Mouse (Mus musculus) stomach, embryonic 14.5 days (tissue): Measurements from ENCODE around the gene Spryd7. TPM values are rescaled to one million over a fixed set of nuclear protein-coding genes. Genes with fewer than 3 reads are reported as not detected.
A peak's percentile ranks its signal among the peaks of the same experiment; 100 is the strongest.
"Not testable (repeated sequence)": the region's sequence is repeated elsewhere in the genome, so short reads cannot be mapped to it uniquely, and the experiment has no call there.

Source experiments
- ATAC-seq: fragments of 200-750 bp; cut with Nextera tagmentation; 2 replicates; pipeline ENCODE4 v1.8.0; 2017; ENCODE audit warnings: low read depth, moderate TSS enrichment; ENCODE audit not compliant: insufficient number of reproducible peaks, insufficient read depth, low FRiP score
- H3K27ac ChIP-seq: fragments of 300-500 bp; sonication (generic); 2 replicates; pipeline ENCODE4 v1.5.1; 2014; ENCODE audit warnings: mild to moderate bottlenecking, low read length, moderate library complexity, mixed read lengths
- H3K27me3 ChIP-seq: fragments of 300-500 bp; sonication (generic); 2 replicates; pipeline ENCODE4 v1.6.1; 2014; ENCODE audit warnings: low read length, control low read depth, mixed read lengths; ENCODE audit not compliant: control insufficient read depth, insufficient read depth
- H3K36me3 ChIP-seq: fragments of 300-500 bp; sonication (generic); 2 replicates; pipeline ENCODE4 v1.6.1; 2014; ENCODE audit warnings: mild to moderate bottlenecking, control low read depth, low read length, moderate library complexity, mixed read lengths; ENCODE audit not compliant: control insufficient read depth, insufficient read depth
- H3K4me1 ChIP-seq: fragments of 300-500 bp; sonication (generic); 2 replicates; pipeline ENCODE4 v1.6.1; 2014; ENCODE audit warnings: low read length, control low read depth, mixed read lengths; ENCODE audit not compliant: control insufficient read depth, insufficient read depth
- H3K4me2 ChIP-seq: fragments of 300-500 bp; sonication (generic); replicated peaks from 2 replicates; pipeline ENCODE4 v1.6.1; 2014; ENCODE audit warnings: low read depth, low read length, control low read depth
- H3K4me3 ChIP-seq: fragments of 300-500 bp; sonication (generic); 2 replicates; pipeline ENCODE4 v1.5.1; 2014; ENCODE audit warnings: low read depth, low read length, control low read depth
- H3K9ac ChIP-seq: fragments of 300-500 bp; sonication (generic); replicated peaks from 2 replicates; pipeline ENCODE4 v1.6.1; 2014; ENCODE audit warnings: low read depth, mild to moderate bottlenecking, control low read depth, low read length, moderate library complexity, mixed read lengths
- H3K9me3 ChIP-seq: fragments of 300-500 bp; sonication (generic); 2 replicates; pipeline ENCODE4 v1.6.1; 2016; ENCODE audit warnings: low read depth, low read length, control low read depth; ENCODE audit not compliant: control insufficient read depth
- WGBS: fragments of 180-500 bp; shearing (Covaris S2); extraction: QIAGEN DNeasy Blood & Tissue Kit; methylation state at CpG from one replicate; pipeline ENCODE4 v1.1.7; 2014; 5-methylcytosine and 5-hydroxymethylcytosine counted together
- polyA plus RNA-seq: library from polyadenylated mRNA; unstranded; fragments of >200 nt; fragmentation: Nextera tagmentation; extraction: Ambion mirVana; gene quantifications from 2 replicates; pipeline ENCODE4 v1.2.1, GENCODE M21; 2014

Spryd7 gene
- 21.6 and 23.4 TPM in 2 replicates for polyA plus RNA-seq

DNA sequence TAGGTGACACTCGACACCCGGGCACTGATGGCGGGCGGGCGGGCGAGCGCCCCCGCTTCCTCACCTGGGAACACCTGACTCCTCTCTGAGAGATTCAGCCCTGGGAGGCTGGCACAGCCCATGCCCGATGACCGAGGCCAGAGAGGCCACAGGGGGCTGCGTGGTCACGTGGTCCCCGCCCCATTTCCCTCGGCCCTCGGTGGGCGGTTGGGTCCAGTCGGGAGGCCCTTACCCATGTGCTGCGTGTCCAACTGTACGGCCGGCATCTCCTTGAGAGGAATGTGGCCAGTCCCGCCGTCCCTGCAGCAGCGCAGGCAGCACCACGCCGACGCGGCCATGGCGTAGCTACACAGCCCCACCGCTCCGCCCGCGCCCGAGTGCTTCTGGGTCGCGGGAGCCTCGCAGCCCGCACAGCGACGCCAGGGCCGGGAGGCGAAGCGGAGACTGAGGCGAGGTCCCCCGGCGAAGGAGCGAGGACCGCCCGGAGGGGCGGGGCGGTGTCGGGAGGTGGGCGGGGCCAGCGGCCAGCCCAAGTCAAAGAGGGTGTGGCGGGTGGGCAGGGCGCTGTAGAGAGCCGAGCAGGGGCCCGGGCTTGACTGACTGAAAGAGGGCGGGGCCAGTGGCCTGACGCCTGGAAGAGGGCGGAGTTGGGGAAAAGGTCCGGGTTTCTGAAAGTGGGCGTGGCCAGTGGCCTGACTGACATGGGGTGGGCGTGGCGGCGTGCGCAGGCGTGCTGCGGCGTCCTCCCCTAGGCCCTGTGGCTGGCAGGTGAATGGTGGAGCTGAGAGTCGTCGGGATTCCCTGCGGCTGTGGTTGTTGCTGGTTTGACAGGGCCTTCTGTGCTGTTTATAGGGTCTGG lies at the start of gene Spryd7:
Gene Spryd7, minus strand, starts transcription at position 598 of the 859 bp plus-strand sequence.
- Histone ChIP-seq H3K27me3 (no peaks in the 10 kb centered on the region), H3K4me1 (peaks cover 3% of the 10 kb centered on the region; the same call in 1 of the 2 replicates), H3K9ac (peak within 1 kb of the TSS; percentile 57), H3K27ac (peak within 1 kb of the TSS; percentile 68), H3K4me2 (peak within 1 kb of the TSS; percentile 85), H3K4me3 (peak within 1 kb of the TSS; percentile 53), H3K9me3 (no peaks in the 10 kb centered on the region; the same call in 1 of the 2 replicates), H3K36me3 (no peaks in the 10 kb centered on the region)
- ATAC-seq, result peak; percentile 97
- under 1% methylated on average over 70 of the region's 72 CpGs for WGBS

DNA sequence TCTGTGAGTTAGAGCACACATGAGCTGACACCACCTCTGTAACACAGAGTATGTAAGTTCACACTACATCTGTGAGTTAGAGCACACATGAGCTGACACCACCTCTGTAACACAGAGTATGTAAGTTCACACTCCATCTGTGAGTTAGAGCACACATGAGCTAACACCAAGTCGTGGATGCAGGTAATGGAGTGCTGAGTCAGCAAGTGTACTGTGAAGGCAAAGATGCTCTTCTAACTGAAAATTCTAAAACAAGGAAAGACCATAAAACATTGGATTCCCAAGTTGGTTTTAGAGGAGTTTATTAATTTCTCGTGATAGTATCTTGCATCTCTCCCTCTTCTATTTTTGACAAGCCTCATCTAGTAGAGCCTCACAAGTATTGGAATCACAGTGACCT lies 49.4 kb upstream of the Spryd7 start:
- not testable (repeated sequence) for H3K9me3 ChIP-seq, H3K9ac ChIP-seq, H3K4me3 ChIP-seq, H3K27ac ChIP-seq, ATAC-seq, H3K4me2 ChIP-seq, H3K36me3 ChIP-seq, H3K27me3 ChIP-seq, H3K4me1 ChIP-seq
- 86% methylated on average over 2 of the region's 2 CpGs for WGBS

DNA sequence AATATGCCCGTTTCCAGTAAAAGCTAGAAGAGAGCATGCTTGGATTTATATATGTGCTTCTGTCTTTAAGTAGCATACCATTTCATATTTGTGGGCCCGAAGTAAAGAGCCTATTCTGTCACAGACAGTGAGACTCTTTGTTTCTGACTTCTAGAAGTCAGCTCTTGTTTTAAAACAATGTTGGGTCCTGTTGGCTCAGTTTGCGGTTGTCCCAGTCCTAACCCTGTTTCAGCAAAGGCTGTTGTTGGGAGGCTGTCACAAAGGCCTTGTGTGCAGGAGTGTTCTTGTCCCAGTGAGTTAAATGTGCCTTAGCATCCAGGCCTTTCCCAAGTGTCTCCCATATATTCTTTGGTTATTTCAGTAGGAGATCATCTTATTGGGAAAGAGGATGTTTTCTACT lies 47.4 kb upstream of the Spryd7 start:
- Histone ChIP-seq H3K36me3 (peaks cover 9% of the 10 kb centered on the region; the same call in 1 of the 2 replicates), H3K4me2 (no peak overlapping the region), H3K4me1 (peaks cover 18% of the 10 kb centered on the region), H3K27me3 (no peaks in the 10 kb centered on the region), H3K9me3 (no peaks in the 10 kb centered on the region), H3K4me3 (no peak overlapping the region), H3K27ac (no peak overlapping the region), H3K9ac (no peak overlapping the region)
- 85% methylated on average over 3 of the region's 3 CpGs for WGBS
- ATAC-seq, result no peak

DNA sequence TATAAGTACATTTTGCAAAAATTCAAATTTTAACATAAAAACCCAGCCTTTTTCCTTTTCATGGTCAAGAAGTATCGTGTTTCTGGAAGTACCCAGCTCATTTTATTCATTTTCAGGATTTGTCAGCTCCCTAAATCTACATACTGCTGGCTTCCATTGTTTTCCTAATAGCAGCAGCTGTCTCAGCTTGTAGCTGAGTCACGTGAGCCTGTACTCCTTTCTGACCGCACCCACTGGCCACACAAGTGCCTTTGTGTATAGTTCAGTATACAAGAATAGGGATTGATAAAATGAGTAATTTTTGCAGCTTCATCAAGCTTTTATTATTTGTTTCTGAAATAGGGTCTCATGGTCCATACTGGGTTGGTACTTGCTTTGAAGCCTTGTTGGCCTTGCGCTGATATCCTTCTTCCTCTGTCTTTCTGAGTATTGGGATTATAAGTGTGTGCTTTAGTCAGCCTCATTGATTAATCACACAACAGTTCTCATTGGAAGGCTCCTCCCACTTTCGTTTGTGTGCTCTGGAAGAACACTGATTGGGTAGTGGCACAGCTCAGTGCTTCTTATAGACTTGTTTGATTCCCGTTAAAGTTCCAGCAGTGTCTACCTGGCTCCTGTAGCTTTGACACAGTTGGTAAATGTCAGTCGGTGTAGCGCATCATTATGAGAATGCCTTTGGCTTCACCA lies 46.5 kb upstream of the Spryd7 start:
- ATAC-seq, result no peak
- H3K27ac ChIP-seq, result no peak overlapping the region; the same call in 1 of the 2 replicates
- no peak overlapping the region for H3K4me3 ChIP-seq
- WGBS, result 74% methylated on average over 8 of the region's 8 CpGs
- H3K4me1 ChIP-seq, result peaks cover 18% of the 10 kb centered on the region
- H3K9me3 ChIP-seq, result no peaks in the 10 kb centered on the region
- H3K27me3 ChIP-seq, result no peaks in the 10 kb centered on the region
- H3K9ac ChIP-seq, result no peak overlapping the region
- H3K36me3 ChIP-seq, result peaks cover 9% of the 10 kb centered on the region; the same call in 1 of the 2 replicates
- no peak overlapping the region for H3K4me2 ChIP-seq

DNA sequence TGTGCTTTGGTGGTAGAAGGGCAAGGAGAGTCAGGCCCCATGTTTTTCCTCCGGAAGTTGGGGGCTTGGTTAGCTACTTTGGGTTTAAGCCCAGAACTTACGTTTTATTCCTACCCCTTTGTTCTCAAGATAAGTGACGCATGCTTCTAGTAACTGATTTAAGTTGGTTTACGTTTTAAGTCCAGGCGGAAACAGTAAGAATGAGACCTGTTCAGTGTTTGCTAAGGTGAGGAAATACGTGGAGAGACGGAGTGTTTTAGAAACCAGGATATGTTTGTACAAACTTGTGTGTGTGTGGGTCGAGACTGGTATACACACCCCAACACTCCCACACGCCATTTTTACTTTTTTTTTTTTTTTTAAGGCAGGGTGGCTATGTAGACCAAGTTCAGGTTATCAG lies 44.7 kb upstream of the Spryd7 start:
- H3K4me2 ChIP-seq, result peak overlapping the region; percentile 58; the same call in 1 of the 2 replicates
- 69% methylated on average over 9 of the region's 9 CpGs for WGBS
- no peak overlapping the region for H3K27ac ChIP-seq
- ATAC-seq, result no peak
- no peaks in the 10 kb centered on the region for H3K9me3 ChIP-seq
- H3K4me1 ChIP-seq, result peaks cover 18% of the 10 kb centered on the region
- H3K27me3 ChIP-seq, result no peaks in the 10 kb centered on the region
- no peak overlapping the region for H3K4me3 ChIP-seq
- peaks cover 5% of the 10 kb centered on the region; the same call in 1 of the 2 replicates for H3K36me3 ChIP-seq
- H3K9ac ChIP-seq, result no peak overlapping the region

DNA sequence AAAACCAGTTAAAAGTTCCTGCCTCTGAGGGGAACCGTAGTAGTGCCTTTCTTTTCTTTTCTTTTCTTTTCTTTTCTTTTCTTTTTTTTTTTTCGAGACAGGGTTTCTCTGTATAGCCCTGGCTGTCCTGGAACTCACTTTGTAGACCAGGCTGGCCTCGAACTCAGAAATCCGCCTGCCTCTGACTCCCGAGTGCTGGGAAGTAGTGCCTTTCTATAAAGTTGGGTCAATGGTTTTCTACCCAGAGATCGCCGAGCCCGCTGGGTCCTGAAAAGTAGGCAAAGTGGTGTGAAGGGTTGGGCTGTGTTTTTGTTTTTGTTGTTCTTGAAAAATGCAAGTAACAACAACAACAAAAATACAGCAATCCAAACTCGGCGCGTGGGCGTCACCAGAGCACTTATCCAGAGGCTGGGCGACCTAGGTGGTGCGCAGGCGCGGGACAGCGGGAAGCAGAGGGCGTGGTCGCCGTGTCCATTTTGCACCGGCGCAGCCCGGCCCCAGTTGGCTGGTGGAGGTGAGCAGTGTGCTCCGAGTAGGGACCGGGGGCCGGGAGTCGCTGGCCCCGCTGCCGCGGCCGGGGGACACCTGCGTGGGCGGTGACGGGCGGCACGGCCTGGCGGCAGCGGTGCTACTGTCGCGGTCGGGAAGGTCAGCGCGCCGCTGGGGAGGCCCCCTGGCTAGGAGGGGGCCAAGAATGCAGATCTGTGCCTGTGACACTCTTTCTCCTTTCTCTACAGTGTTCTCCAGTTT lies 42.5 kb upstream of the Spryd7 start:
- Histone ChIP-seq H3K4me3 (peak overlapping the region; percentile 75), H3K4me1 (peaks cover 18% of the 10 kb centered on the region), H3K9ac (peak overlapping the region; percentile 71), H3K27ac (peak overlapping the region; percentile 71), H3K9me3 (no peaks in the 10 kb centered on the region), H3K4me2 (peak overlapping the region; percentile 58), H3K27me3 (no peaks in the 10 kb centered on the region), H3K36me3 (no peaks in the 10 kb centered on the region)
- WGBS, result 4% methylated on average over 44 of the region's 44 CpGs
- ATAC-seq, result peak; percentile 94

DNA sequence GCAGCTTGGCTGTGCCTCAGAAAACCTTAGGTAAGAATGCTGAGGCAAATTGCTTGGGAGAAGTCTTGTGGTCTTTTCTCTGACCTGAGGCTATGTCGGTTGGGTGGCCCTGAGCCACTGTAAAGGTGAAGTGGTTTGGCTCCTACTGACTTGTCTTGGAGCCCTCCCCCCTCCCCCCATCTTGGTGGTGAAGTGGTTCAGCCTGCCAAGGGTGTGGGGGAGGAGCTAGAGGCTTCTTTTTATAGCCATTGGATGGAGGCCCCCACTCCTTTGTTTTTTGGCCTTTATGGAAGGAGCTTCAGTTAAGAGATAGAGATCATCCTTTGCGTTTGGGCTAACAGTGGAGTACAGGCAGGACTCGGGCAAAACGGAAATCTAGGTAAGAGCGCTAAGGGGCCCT lies 41.3 kb upstream of the Spryd7 start, which contains the start of gene Trim13:
Gene Trim13, plus strand, starts transcription at position 280 of the 400 bp plus-strand sequence.
- Histone ChIP-seq H3K36me3 (no peaks in the 10 kb centered on the region), H3K4me3 (peak within 1 kb of the TSS; percentile 75), H3K27me3 (no peaks in the 10 kb centered on the region), H3K27ac (no peak within 1 kb of the TSS), H3K4me2 (peak within 1 kb of the TSS; percentile 58), H3K9me3 (no peaks in the 10 kb centered on the region), H3K4me1 (peaks cover 15% of the 10 kb centered on the region), H3K9ac (no peak within 1 kb of the TSS)
- 53% methylated on average over 5 of the region's 5 CpGs for WGBS
- no peak for ATAC-seq
